Mouse (Mus musculus) thymus, adult 2 months (tissue): ENCODE results near the gene Gpbp1.

Experiments used
- CTCF ChIP-seq: fragments of 200-500 bp; IDR thresholded peaks from 2 replicates; pipeline ENCODE4 v1.5.1; 2012; ENCODE audit warnings: mild to moderate bottlenecking, control low read depth, low read length, moderate library complexity, borderline replicate concordance; ENCODE audit not compliant: control insufficient read depth, poor library complexity, insufficient read depth; ENCODE audit errors: extremely low read depth
- POLR2A ChIP-seq: fragments of 200-500 bp; IDR thresholded peaks from 2 replicates; pipeline ENCODE4 v1.6.1; 2012; ENCODE audit warnings: mild to moderate bottlenecking, low read length, control low read depth, moderate library complexity; ENCODE audit not compliant: control insufficient read depth, poor library complexity, insufficient read depth; ENCODE audit errors: extremely low read depth

GRCm38 (mm10) chr13:111520456-111520855, 30.5 kb upstream of the Gpbp1 start:
- TF ChIP-seq CTCF (no peak), POLR2A (no peak)
